Mouse (Mus musculus) erythroblast, embryonic 14.5 days (primary cell): ENCODE results near the gene Slc25a5. TPM values are rescaled to one million over a fixed set of nuclear protein-coding genes. Genes with fewer than 3 reads are reported as not detected.

Source experiments
- H3K27me3 ChIP-seq: 2 replicates; pipeline ENCODE4 v1.6.1; 2012; ENCODE audit warnings: inconsistent platforms; ENCODE audit not compliant: control insufficient read depth
- H3K36me3 ChIP-seq: 2 replicates; pipeline ENCODE4 v1.6.1; 2012; ENCODE audit warnings: mild to moderate bottlenecking, inconsistent platforms; ENCODE audit not compliant: control insufficient read depth
- H3K4me1 ChIP-seq: 2 replicates; pipeline ENCODE4 v1.6.1; 2012; ENCODE audit warnings: inconsistent platforms; ENCODE audit not compliant: control insufficient read depth
- H3K4me3 ChIP-seq: replicated peaks from 2 replicates; pipeline ENCODE3; 2012; ENCODE audit warnings: moderate library complexity, mild to moderate bottlenecking, inconsistent platforms
- H3K9me3 ChIP-seq: 2 replicates; pipeline ENCODE4 v1.6.1; 2012; ENCODE audit warnings: low read length, inconsistent platforms, mixed read lengths; ENCODE audit not compliant: control insufficient read depth
- GATA1 ChIP-seq: IDR thresholded peaks from 2 replicates; pipeline ENCODE4 v1.6.1; 2012; ENCODE audit warnings: low read length, inconsistent platforms, mixed read lengths
- TAL1 ChIP-seq: IDR thresholded peaks from 3 replicates; pipeline ENCODE4 v1.6.1; 2012; ENCODE audit warnings: low read length, inconsistent platforms, mixed read lengths
- polyA plus RNA-seq: library from polyadenylated mRNA; stranded (reverse); fragments of >175 nt; gene quantifications from 2 replicates; pipeline ENCODE4 v1.2.3, GENCODE M21; 2012

Slc25a5 gene
- polyA plus RNA-seq, 1 experiment = 2.7 TPM

GRCm38 (mm10) chrX:36825032-36825431, 29.6 kb downstream of the Slc25a5 start:
- no peaks in the 10 kb centered on the region for H3K4me1 ChIP-seq
- no peaks in the 10 kb centered on the region for H3K36me3 ChIP-seq

GRCm38 (mm10) chrX:36826873-36827272, 31.4 kb downstream of the Slc25a5 start:
- no peaks in the 10 kb centered on the region for H3K27me3 ChIP-seq
- no peak for TF ChIP-seq TAL1
- TF ChIP-seq GATA1 = no peak

More at GRCm38 (mm10) chrX:36825032-36825431, 29.6 kb downstream of the Slc25a5 start:
- Histone ChIP-seq H3K27me3 (no peaks in the 10 kb centered on the region), H3K4me3 (no peak overlapping the region), H3K9me3 (no peaks in the 10 kb centered on the region)
- TF ChIP-seq GATA1 (no peak), TAL1 (no peak)

DNA sequence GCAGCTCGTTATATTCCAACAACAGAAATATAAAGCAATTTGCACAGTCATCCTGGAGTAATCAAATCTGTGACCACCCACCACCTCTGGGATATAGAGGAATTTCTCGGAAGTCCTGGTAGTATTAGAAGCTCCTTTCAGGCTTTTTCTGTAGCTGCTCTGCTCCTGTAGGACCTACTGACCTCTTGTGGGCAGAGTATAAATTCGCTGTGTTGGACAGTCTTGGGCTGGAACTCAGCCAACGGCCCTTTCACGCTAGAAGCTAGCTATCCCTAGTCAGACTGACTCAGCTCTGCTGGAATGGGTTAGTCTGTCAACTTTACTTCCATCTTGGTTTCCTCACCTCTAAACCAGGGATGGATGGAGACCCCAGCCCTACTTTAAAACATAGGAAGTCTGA, 34.8 kb downstream of the Slc25a5 start:
- H3K4me1 ChIP-seq = no peaks in the 10 kb centered on the region; the same call in 1 of the 2 replicates
- H3K4me3 ChIP-seq = no peak overlapping the region
- no peaks in the 10 kb centered on the region for H3K9me3 ChIP-seq
- no peaks in the 10 kb centered on the region for H3K27me3 ChIP-seq
- no peak for TF ChIP-seq TAL1
- no peak for TF ChIP-seq GATA1
- no peaks in the 10 kb centered on the region for H3K36me3 ChIP-seq

More at GRCm38 (mm10) chrX:36826873-36827272, 31.4 kb downstream of the Slc25a5 start:
- Histone ChIP-seq H3K9me3 (no peaks in the 10 kb centered on the region), H3K36me3 (no peaks in the 10 kb centered on the region), H3K4me1 (no peaks in the 10 kb centered on the region), H3K4me3 (no peak overlapping the region)

DNA sequence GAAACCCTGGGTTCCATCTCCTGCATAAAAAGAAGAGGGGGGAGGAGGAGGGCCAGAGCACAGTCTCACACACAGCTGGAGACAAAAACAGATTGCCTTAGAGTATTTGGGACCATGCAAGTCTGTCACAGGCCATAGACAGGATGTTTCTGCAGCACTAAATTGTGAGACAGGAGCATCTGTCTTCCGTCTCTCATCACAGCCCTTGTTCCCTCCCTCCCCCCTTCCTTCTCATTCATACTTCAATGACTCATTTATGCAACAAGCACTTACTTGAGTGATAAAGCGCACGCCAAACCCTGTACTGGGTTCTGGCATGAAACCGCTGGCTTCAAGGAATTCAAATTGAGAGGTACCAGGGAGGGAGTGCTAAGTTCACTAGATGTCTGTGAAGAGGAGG, 36.2 kb downstream of the Slc25a5 start:
- H3K9me3 ChIP-seq = no peaks in the 10 kb centered on the region

GRCm38 (mm10) chrX:36833397-36834084, 38.1 kb downstream of the Slc25a5 start:
- H3K36me3 ChIP-seq = no peaks in the 10 kb centered on the region
- no peaks in the 10 kb centered on the region for H3K27me3 ChIP-seq
- TF ChIP-seq TAL1 (no peak), GATA1 (no peak)
- no peak overlapping the region for H3K4me3 ChIP-seq
- no peaks in the 10 kb centered on the region for H3K9me3 ChIP-seq
- peaks cover 5% of the 10 kb centered on the region for H3K4me1 ChIP-seq

More for the DNA sequence above, 36.2 kb downstream of the Slc25a5 start:
- Histone ChIP-seq H3K36me3 (no peaks in the 10 kb centered on the region), H3K27me3 (no peaks in the 10 kb centered on the region), H3K4me1 (no peaks in the 10 kb centered on the region; the same call in 1 of the 2 replicates), H3K4me3 (no peak overlapping the region)
- TF ChIP-seq GATA1 (no peak), TAL1 (no peak)

- Histone ChIP-seq H3K4me1 (peaks cover 5% of the 10 kb centered on the region), H3K4me3 (no peak overlapping the region), H3K9me3 (no peaks in the 10 kb centered on the region), H3K36me3 (peaks cover 9% of the 10 kb centered on the region), H3K27me3 (no peaks in the 10 kb centered on the region)
- TF ChIP-seq GATA1 (no peak), TAL1 (no peak)
Measured at GRCm38 (mm10) chrX:36837069-36837676, 41.7 kb downstream of the Slc25a5 start.

GRCm38 (mm10) chrX:36839391-36839790, 43.9 kb downstream of the Slc25a5 start:
- Histone ChIP-seq H3K27me3 (no peaks in the 10 kb centered on the region), H3K9me3 (no peaks in the 10 kb centered on the region), H3K36me3 (peaks cover 10% of the 10 kb centered on the region), H3K4me3 (no peak overlapping the region), H3K4me1 (peaks cover 5% of the 10 kb centered on the region)
- TF ChIP-seq TAL1 (no peak), GATA1 (no peak)

- TF ChIP-seq TAL1 (no peak), GATA1 (no peak)
- H3K4me1 ChIP-seq = peaks cover 5% of the 10 kb centered on the region
- peaks cover 12% of the 10 kb centered on the region for H3K36me3 ChIP-seq
- no peaks in the 10 kb centered on the region for H3K9me3 ChIP-seq
- H3K4me3 ChIP-seq = no peak overlapping the region
- no peaks in the 10 kb centered on the region for H3K27me3 ChIP-seq
Measured at GRCm38 (mm10) chrX:36841698-36842097, 46.2 kb downstream of the Slc25a5 start.

GRCm38 (mm10) chrX:36843346-36843990, 48.0 kb downstream of the Slc25a5 start:
- no peaks in the 10 kb centered on the region for H3K4me1 ChIP-seq
- TF ChIP-seq TAL1 (no peak), GATA1 (no peak)
- no peak overlapping the region for H3K4me3 ChIP-seq
- peaks cover 16% of the 10 kb centered on the region for H3K36me3 ChIP-seq
- H3K9me3 ChIP-seq = no peaks in the 10 kb centered on the region
- no peaks in the 10 kb centered on the region for H3K27me3 ChIP-seq
